Mouse (Mus musculus): ENCODE measurements around the gene Akt1.

Akt1 gene

GRCm38 (mm10) chr12:112674132-112675011 is at the start of gene Akt1:
Akt1 (minus strand) TSS chr12:112674884.
- DNase-seq: peak; percentile 99

- DNase-seq: peak; percentile 95
Measured at GRCm38 (mm10) chr12:112724077-112724805, 49.6 kb upstream of the Akt1 start.

GRCm38 (mm10) chr12:112723445-112723844 is 48.8 kb upstream of the Akt1 start:
- DNase-seq: no peak

- peak; percentile 93 for DNase-seq
Measured at GRCm38 (mm10) chr12:112723028-112723330, 48.3 kb upstream of the Akt1 start.

GRCm38 (mm10) chr12:112722240-112723027 is 47.8 kb upstream of the Akt1 start:
- DNase-seq: peak; percentile 95

GRCm38 (mm10) chr12:112721424-112722239 is 46.9 kb upstream of the Akt1 start:
- peak; percentile 95 for DNase-seq

GRCm38 (mm10) chr12:112720890-112721423 is 46.3 kb upstream of the Akt1 start:
- DNase-seq: no peak

GRCm38 (mm10) chr12:112720216-112720615 is 45.5 kb upstream of the Akt1 start, which contains the start of gene Cep170b:
Cep170b (plus strand) TSS chr12:112720455.
- no peak for DNase-seq

- no peak for DNase-seq
Measured at GRCm38 (mm10) chr12:112718995-112719394, 44.3 kb upstream of the Akt1 start.

GRCm38 (mm10) chr12:112717140-112717539 is 42.5 kb upstream of the Akt1 start:
- no peak for DNase-seq

GRCm38 (mm10) chr12:112713984-112714383 is 39.3 kb upstream of the Akt1 start:
- peak; percentile 94 for DNase-seq

GRCm38 (mm10) chr12:112707573-112707869 is 32.8 kb upstream of the Akt1 start:
- no peak for DNase-seq

- peak; percentile 98 for DNase-seq
Measured at GRCm38 (mm10) chr12:112706704-112707572, 32.3 kb upstream of the Akt1 start.

GRCm38 (mm10) chr12:112702374-112703320 is 28.0 kb upstream of the Akt1 start:
- no peak for DNase-seq

- no peak for DNase-seq
Measured at GRCm38 (mm10) chr12:112700522-112700921, 25.8 kb upstream of the Akt1 start.

- DNase-seq: no peak
Measured at GRCm38 (mm10) chr12:112696806-112697425, 22.2 kb upstream of the Akt1 start.

- no peak for DNase-seq
Measured at GRCm38 (mm10) chr12:112694127-112694475, 19.4 kb upstream of the Akt1 start.

GRCm38 (mm10) chr12:112693185-112694126 is 18.8 kb upstream of the Akt1 start:
- peak; percentile 99 for DNase-seq

Measured in heart, adult 11 months (tissue).